Mouse (Mus musculus): ENCODE measurements around the gene Stk36. TPM values are rescaled to one million over a fixed set of nuclear protein-coding genes. Genes with fewer than 3 reads are reported as not detected.

Stk36 gene
- total RNA-seq, 2 experiments from 2014 or later = 2.9 to 5.3 TPM

DNA sequence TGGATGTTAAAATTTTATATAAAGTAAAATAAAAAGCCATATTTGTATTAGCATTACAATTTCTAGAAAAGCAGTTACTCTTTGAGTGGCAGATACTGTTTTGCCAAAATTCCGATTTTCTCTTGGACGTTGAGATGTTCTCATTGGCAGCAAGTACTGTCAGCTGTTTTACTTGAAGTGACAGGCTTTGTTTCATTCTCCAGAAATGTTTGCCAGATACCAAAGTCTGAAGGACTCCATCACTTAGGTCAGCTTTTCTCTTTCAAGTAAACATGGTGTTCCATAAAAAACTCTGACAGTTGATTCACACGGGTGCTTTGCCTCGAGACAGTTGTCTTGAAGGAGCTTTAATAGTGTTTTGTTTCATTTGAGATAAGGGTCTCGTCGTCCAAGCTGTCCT lies 63.9 kb downstream of the Stk36 start:
- DNase-seq (ENCODE audit: low spot score in 2 of 2) = no peak

GRCm38 (mm10) chr1:74668371-74668770 lies 67.1 kb downstream of the Stk36 start:
- no peak for DNase-seq (ENCODE audit: low spot score in 2 of 2)

GRCm38 (mm10) chr1:74672731-74673130 lies 71.5 kb downstream of the Stk36 start:
- DNase-seq (ENCODE audit: low spot score in 2 of 2) = no peak

GRCm38 (mm10) chr1:74676863-74677262 lies 75.6 kb downstream of the Stk36 start:
- no peak for DNase-seq (ENCODE audit: low spot score in 2 of 2)

GRCm38 (mm10) chr1:74677843-74678242 lies 76.6 kb downstream of the Stk36 start:
- DNase-seq (ENCODE audit: low spot score in 2 of 2) = no peak

Small RNAs within 50 kb of the gene (microRNA-seq; reads per million reads assigned to microRNA genes)
- 0 reads per million in 2 experiments for gene Gm25035 (ENCODE audit: borderline number of aligned reads in 2 of 2)

Other genes with a start within 250 kb of the Stk36 start
- under 1 TPM; 0.33 to 0.35 TPM for gene Catip, start 239.3 kb upstream of the Stk36 start, total RNA-seq (2021)
- gene Slc11a1, start 226.2 kb upstream of the Stk36 start, total RNA-seq (2021) = 10 to 100 TPM in 1 of 2 experiments, 1 to 10 TPM in 1; 9.5 to 20.5 TPM
- 100 to 1,000 TPM; 133 to 136 TPM for gene Ctdsp1, start 209.9 kb upstream of the Stk36 start, total RNA-seq (2021)
- gene Vil1, start 192.1 kb upstream of the Stk36 start, total RNA-seq (2021) = 1 to 10 TPM; 1.8 to 1.9 TPM
- gene Cnot9, start 95.4 kb upstream of the Stk36 start, total RNA-seq (2021) = 10 to 100 TPM; 22.9 to 25.8 TPM
- under 1 TPM; 0.66 to 0.74 TPM for gene Plcd4, start 58.6 kb upstream of the Stk36 start, total RNA-seq (2021)
- 10 to 100 TPM; 16.9 to 17.4 TPM for gene Usp37, start 57.2 kb upstream of the Stk36 start, total RNA-seq (2021)
- gene Zfp142, start 13.2 kb upstream of the Stk36 start, total RNA-seq (2021) = 10 to 100 TPM; 15.4 to 20.1 TPM
- 10 to 100 TPM; 27.0 to 31.0 TPM for gene Bcs1l, start 13.2 kb upstream of the Stk36 start, total RNA-seq (2021)
- gene Rnf25, start within 50 bp of the Stk36 start, total RNA-seq (2021) = 10 to 100 TPM; 53.8 to 59.6 TPM
- gene Ttll4, start 60.3 kb downstream of the Stk36 start, total RNA-seq (2021) = 10 to 100 TPM; 14.1 to 23.3 TPM
- 10 to 100 TPM; 12.0 to 25.3 TPM for gene Cyp27a1, start 112.1 kb downstream of the Stk36 start, total RNA-seq (2021)
- gene Prkag3, start 147.8 kb downstream of the Stk36 start, total RNA-seq (2021) = under 1 TPM; 0.17 to 0.26 TPM
- gene Wnt6, start 170.4 kb downstream of the Stk36 start, total RNA-seq (2021) = 1 to 10 TPM; 2.8 to 2.9 TPM
- 1 to 10 TPM in 1 of 2 experiments, under 1 TPM in 1; 0.20 to 1.7 TPM for gene Wnt10a, start 190.1 kb downstream of the Stk36 start, total RNA-seq (2021)

Measured in adrenal gland, adult 18-20 months (tissue).